Mouse (Mus musculus): Measurements from ENCODE around the gene Lbp. TPM values are rescaled to one million over a fixed set of nuclear protein-coding genes. Genes with fewer than 3 reads are reported as not detected.

Lbp gene
- polyA plus RNA-seq, 1 experiment, result not detected

DNA sequence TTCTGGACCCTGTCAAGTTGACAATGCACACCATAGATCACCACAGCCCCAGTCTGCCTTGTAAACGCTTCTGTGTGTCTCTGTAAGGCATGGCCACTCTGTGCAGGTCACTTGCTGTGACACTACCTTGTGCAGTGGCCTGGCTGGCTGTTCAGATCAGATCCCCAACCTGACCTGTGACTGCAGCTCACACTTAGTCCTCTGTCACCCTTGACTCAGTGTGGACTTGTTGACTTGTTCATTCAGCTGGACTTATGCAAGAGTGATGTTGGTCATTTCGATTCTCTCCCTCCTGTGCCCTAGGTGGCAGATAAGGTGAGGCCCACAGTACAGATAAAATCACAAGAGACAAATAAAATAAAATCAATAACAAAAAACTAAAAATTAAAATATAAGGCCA, 35.0 kb downstream of the Lbp start:
- TF ChIP-seq GATA1 (IDR thresholded peaks at IDR 0.05; ENCODE audit: low read length), result no peak

DNA sequence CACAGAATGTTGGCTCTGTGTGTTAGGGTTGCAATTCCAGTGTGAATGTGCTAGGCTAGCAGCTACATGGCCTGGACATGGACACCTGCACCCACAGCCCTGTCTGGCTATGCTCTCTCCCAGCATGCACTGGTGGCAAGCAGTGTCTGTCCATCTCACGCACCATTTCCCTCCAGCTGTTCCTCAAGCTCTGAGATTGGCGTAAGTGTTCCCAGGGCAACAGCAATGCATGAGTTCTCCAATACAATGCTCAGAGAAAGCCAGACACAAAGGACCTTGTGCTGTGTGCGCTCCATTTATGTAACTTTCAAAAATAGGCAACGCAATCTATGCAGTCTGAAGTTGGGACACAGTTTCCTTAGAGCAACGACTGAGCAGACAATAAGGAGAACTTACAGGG, 37.2 kb downstream of the Lbp start:
- no peak for TF ChIP-seq GATA1 (IDR thresholded peaks at IDR 0.05; ENCODE audit: low read length)

DNA sequence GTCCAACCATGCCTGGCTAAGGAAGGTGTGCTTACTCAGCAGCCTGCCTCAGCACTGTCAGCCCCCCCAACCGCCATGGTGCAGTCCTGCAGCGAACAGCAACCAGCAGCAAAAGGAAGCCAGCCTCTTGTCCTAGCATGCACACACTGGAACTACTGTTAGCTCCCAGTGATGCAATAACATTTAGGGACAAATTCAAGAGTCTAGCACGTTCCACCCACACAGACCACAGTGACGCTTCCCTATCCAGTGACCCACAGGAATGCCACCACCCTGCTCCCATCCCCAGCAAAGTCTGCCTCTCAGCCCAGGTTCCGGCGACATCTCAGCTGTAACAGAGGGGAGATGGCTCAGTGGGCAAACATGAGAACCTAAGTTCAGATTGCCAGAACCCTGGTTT, 40.2 kb downstream of the Lbp start:
- no peak for TF ChIP-seq GATA1 (IDR thresholded peaks at IDR 0.05; ENCODE audit: low read length)

DNA sequence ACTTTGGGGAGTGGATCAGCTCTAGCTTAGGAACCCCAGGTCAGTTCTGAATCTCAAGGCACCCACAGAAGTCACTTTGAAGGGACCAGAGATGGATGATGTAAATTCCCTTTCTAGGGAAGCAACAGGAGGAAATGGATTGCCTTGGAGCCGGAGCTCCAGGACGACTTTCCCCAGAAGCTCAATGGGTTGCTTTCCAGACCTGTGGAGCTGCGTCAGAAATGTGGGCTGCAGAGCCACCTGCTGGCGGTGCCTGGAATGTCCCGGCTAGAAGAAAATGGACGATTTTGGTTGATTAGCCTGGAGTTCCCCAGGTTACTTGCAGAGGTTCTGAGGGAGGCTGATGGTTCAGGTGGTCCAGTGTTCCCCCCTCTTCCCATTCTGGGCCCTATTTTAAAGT, 41.6 kb downstream of the Lbp start:
- no peak for TF ChIP-seq GATA1 (IDR thresholded peaks at IDR 0.05; ENCODE audit: low read length)

DNA sequence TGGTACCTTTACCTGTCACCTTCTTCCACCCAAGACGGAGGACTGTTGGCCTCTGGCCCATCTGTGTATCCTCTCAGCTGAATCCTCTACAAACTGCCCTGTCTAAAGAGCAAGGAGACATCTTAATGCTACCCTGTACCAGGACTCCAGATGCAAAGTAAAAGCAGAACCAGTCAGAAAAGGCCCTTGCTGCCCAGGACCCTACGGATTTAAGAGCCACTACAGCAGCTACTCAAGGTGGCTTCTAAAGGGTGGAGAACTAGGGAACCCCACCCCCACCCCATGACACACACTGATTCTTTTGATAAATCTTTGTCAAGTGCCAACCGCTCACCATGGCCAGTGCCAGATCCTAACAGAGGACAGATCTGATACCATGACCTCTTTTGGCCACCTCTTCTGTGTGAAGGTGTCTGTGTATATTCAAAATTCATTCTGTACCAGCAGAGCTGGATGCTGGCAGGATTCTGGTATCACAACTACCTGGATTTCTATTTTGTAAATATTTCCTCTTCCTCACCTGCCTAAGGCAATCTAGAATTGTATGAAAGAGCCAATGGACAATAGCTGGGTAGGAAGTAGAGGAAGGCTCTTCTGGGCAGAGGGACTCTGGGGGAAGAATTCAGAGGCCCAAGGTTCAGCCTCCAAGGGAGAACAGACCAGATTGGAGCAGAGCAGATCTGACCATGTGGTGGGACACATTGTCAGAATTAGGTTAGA, 46.7 kb downstream of the Lbp start:
- no peak for TF ChIP-seq GATA1 (IDR thresholded peaks at IDR 0.05; ENCODE audit: low read length)

DNA sequence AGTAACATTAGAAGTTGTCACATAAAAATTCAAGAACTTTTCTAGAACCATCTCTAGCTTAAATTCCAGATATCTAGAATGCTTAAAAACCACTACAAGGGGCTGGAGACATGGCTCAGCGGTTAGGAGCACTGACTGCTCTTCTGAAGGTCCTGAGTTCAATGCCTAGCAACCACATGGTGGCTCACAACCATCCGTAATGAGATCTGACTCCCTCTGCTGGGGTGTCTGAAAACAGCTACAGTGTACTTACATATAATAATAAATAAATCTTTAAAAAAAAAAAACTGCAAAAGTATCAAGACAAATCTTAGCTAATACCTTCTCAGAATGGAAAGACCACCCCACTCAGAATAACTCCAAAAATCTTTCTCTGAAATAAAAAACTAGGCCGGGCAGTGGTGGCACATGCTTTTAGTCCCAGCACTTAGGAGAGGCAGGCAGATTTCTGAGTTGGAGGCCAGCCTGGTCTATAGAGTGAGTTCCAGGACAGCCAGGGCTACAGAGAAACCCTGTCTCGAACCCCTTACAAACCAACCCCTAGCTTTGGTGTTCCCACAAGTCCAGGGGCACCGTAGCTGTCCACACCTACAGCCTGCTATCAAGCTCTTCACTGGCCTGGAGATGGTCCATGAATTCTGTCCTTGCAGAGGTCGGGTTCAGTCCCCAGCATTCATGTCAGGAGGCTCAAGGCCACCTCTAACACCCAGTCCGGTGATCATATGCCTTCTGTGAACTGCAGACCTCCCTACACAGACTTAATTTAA, 48.2 kb downstream of the Lbp start:
- no peak for TF ChIP-seq GATA1 (IDR thresholded peaks at IDR 0.05; ENCODE audit: low read length)

DNA sequence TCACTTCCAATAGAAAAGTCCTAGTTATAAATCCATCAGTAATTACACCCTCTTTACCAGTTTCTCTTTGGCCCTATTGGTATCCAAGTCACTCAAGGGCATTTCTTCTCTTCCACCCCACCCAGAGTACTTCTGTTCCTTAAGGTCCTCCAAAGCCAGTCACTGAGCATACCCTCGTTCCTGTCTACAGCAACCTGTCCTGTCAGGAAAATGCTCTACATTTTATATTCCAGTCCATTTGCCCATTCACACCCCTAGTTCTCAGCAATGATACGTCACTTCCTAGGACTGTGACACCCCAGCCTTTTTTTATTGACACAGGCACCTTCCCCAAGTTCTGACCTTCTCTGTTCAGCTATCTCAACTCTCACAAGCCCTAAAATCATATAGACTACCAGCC, 48.9 kb downstream of the Lbp start:
- TF ChIP-seq GATA1 (IDR thresholded peaks at IDR 0.05; ENCODE audit: low read length), result no peak

DNA sequence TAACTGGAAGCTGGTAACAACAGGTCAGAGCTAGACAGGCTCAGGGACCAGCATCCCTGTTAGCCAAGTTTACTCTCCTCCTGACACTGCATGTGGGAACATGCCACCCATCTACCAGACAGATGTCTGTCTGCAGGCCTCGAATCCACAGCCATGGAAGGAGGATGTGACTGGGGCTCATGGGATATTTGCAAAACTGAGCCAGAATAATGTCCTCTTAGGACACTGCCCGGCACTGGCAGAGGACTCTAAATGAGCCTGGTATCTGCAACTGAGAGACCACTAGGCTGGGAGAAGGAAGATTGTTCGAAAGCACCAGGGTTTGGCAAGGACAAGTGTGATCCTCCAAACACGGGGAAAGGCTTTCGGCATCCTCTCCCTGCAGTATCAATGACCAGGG, 49.8 kb downstream of the Lbp start:
- TF ChIP-seq GATA1 (IDR thresholded peaks at IDR 0.05; ENCODE audit: low read length), result no peak

DNA sequence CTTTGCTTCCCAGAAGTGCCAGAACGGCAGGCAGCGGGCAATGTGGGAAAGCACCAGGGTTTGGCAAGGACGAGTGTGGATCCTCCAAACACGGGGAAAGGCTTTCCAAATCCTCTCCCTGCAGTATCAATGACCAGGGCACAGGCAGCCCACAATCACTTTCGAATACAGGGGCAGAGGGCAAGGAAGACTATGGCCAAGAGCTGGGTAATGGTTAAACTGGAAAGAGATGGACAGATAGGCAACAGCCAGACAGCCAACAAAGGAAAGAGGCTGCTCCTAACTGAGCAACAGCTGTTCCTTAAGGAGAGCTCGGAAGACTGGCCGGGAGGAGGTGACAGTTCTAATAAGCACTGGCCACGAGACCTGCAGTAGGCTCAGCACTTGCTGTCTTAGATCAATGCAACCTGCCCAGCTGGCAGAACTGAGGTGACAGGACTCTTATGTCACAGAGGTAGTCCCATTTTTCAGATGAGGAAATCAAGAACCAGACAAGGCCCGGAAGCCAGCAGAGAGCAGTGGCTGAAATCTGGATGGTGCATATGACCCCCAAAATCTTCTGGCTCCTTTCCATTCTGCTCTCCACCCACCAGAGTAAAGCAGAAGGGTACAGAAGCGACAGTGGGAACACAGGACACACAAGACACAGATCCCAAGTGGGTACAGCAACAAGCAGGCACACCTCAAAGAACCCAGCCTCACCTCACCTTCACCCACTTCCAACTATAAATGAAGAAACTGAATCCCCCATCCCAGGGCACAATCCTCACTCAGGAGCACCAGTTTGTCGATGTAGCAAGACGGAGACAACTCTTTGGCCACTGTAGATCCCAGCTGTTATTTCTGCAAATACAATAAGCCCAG, 53.7 kb downstream of the Lbp start:
- no peak for TF ChIP-seq GATA1 (IDR thresholded peaks at IDR 0.05; ENCODE audit: low read length)

DNA sequence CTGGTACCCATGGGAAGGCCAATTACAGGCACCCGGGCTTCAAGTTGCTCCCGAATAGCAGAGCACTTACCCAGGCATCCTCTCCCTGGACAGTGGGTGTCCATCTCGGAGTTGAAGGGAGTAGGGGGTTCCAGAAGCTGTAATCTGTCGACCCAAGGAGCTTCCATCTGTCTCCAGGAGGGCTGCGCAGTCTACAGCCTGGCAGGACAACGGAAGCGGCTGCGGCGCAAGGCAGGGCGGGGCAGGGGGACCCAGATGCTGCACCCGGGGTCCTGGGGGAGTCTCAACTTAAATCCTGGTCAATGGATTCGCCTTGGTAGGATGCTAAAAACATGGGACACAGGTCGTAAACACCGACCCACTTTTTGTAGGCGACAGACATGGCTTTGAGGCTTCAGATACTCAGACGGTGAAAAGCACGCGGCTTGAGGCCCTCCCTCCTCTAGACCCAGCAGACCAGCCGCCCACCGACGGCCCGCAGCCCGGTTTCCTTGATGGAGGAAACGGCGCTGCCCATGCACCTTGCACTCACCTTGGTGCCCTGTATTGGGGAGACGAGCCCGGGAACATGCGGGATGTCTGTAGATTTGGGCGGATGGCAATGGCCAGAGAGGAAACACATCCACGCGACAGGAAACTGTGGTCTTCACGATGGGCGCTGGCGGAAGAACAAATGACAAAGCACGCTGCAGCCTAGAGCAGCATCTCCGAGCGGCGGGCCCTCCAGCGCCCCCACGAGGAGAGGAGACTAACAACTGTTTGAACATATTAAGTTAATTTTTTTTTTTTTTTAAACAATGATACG, 54.8 kb downstream of the Lbp start:
- no peak for TF ChIP-seq GATA1 (IDR thresholded peaks at IDR 0.05; ENCODE audit: low read length)

DNA sequence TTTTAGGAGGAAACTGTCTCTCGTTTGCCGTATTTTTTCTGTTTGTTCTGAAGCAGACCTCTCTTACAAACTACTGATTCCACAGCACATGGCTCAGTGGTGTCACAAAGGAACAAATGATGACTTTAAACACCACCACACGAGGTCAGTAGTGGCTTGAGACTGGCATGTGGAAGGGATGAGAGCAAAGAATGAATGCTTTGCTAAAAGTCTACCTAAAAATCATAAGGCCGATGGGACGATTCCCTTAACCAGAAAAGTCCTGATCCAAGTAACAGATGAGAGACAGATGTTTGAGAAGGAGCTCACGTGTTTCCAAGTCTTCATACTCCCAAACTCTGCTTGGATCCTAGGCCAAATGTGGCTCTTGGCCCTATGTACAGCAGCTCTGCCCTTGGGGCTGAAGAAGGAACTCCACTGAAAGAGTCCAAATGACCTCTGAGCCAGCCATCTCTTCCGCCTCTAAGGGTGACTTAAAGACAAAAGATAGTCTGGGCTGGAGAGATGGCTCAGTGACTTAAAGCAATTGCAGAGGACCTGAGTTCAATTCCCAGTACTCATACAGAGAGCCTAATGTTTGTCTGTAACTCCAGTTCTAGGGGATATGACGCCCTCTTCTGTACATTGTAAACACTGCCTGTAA, 55.5 kb downstream of the Lbp start:
- no peak for TF ChIP-seq GATA1 (IDR thresholded peaks at IDR 0.05; ENCODE audit: low read length)

DNA sequence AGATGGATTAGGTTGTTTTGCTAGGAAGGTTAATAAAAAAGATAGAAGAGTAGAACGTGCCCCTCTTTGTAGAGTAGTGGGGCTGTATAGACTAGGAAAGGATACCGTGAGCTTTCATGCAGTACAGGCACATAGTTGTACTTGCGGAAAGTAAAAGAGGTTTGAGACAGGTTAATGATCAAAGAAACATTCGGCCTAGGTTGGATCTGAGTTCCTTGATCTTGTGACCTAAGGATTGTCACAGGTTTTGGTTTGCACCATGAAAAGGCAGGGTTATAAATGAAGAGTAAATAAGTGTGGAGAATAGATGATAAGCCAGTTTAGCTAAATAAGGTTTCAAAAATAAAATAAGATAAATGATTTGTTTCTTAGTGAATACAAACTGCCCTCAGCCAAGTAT, 57.9 kb downstream of the Lbp start:
- no peak for TF ChIP-seq GATA1 (IDR thresholded peaks at IDR 0.05; ENCODE audit: low read length)

DNA sequence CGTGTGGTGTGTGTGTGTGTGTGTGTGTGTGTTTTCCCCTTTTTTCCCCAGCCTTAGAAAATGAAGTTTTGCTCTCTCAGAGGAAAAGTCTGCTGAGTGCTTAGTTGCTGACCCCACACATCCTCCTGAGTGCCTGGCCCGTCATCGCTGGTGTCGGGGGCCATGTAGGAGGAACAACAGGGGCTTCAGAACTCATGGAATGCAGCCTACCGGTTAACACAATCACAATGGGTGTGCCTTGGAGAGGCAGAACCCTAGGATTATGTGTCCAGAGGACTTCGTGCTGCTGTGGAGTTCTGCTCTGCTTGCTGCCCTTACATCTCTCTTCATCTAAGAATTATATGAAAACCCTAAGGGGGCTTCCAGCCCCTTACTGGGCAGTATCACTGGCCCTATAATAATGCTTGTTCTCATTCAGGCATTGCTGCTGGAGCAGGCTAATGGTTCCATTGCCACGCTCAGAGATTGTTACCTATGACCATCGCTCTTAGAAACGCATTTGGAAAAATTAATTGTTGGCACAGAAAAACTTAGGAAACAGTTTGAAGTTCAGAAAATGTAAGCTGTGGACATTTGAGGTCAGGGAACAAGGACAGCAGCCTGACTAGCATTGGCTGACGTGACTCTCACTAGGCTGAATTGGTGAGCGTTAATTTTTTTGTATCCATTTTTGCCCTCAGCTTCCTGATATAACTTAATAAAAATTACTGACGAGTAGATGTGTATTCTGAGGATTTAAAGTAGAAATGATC, 59.0 kb downstream of the Lbp start:
- TF ChIP-seq GATA1 (IDR thresholded peaks at IDR 0.05; ENCODE audit: low read length), result no peak

DNA sequence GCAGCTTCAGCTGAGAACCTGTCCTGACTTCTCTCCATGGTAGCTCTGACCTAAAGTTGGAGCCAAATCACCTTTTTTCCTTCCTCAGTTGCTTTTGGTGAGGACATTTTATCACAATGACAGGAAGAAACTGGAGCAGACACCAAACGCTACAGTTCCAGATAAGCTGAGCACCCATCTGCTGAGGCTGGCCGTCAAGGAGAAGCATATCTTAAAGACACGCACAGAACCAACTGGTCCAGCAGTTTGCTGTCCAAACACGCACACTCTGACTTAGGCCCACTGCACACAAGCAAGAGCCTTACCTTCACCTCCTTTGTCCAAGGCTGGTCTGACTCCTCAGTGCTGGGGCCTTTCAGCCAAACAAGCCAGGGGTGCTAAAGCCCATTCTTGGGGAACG, 61.4 kb downstream of the Lbp start:
- TF ChIP-seq GATA1 (IDR thresholded peaks at IDR 0.05; ENCODE audit: low read length), result no peak

Measured in G1E-ER4 (cell line).